Mouse (Mus musculus): Measurements from ENCODE around the gene Slc34a3. TPM values are rescaled to one million over a fixed set of nuclear protein-coding genes. Genes with fewer than 3 reads are reported as not detected.

The Slc34a3 gene
- polyA plus RNA-seq, 2 experiments, result not detected

DNA sequence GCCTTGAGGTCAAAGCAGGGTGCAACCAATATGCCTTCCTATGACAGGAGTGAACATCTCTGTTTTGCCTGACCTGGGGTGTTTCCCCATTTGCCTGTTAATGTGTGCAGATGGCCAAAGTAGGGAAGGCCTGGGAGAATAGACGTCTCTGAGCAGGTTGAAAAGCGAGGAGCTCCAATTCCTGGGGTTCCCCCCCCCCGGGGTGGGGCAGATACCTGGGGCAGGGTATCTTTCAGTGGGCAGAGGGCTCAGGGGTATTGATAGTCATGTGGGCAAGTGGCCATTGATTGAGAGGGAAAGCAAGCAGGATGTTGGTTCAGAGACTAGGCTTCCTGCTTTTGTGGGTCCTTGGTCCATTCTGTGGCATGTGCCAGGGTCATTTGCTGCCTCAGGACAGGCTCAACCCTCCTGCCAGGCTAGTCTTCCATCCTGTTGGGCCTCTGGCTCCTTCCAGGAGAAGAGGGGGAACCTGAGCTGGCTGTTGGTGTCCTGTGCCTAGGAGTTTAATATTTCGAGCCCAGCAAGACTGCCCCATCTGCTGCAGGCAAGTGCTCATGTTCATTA, 33.7 kb upstream of the Slc34a3 start:
- Histone ChIP-seq H3K4me2 (replicated peaks; ENCODE audit: low read depth, low read length, severe bottlenecking) (no peak overlapping the region), H3K4me3 (replicated peaks; ENCODE audit: low read length) (no peak overlapping the region), H3K27me3 (ENCODE audit: control insufficient read depth, insufficient read depth, low read length) (peaks cover 13% of the 10 kb centered on the region; the same call in 1 of the 2 replicates), H3K9me3 (ENCODE audit: control insufficient read depth, low read length) (no peaks in the 10 kb centered on the region), H3K27ac (replicated peaks; ENCODE audit: low read depth, low read length) (no peak overlapping the region), H3K9ac (ENCODE audit: low read depth, low read length, severe bottlenecking) (no peak overlapping the region), H3K36me3 (ENCODE audit: control insufficient read depth, insufficient read depth, low read length) (peaks cover 26% of the 10 kb centered on the region), H3K4me1 (ENCODE audit: control insufficient read depth, insufficient read depth, low read length) (peaks cover 17% of the 10 kb centered on the region)
- TF ChIP-seq POLR2A (IDR thresholded peaks at IDR 0.05; ENCODE audit: borderline replicate concordance, extremely low read depth, insufficient read depth, insufficient read length), result no peak
- DNase-seq (ENCODE audit: low spot score) (no peak), ATAC-seq (ENCODE audit: low FRiP score, low read depth) (no peak)
- 66% methylated on average over 4 of the region's 4 CpGs for WGBS

DNA sequence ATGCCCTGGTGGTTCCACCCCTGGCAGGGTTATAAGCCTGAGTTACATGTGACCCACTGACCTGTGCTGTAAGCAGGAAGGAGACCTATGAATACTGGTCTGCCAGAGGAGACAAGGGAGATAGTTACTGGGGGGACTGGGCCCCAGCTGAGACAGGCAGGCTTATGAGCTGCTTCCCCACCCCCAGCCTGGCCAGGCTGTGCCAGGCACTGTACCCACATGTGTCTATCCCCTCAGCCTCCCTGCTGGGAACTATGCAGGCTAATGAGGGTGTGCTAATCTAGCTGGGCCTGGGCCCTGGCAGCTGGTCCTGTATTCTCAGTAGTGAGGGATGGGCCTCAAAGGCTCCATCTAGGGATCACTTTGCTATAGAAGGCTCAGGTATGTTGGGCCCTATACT, 33.1 kb upstream of the Slc34a3 start:
- no peak overlapping the region for H3K4me2 ChIP-seq (replicated peaks; ENCODE audit: low read depth, low read length, severe bottlenecking)
- no peak overlapping the region for H3K9ac ChIP-seq (ENCODE audit: low read depth, low read length, severe bottlenecking)
- H3K4me1 ChIP-seq (ENCODE audit: control insufficient read depth, insufficient read depth, low read length), result peaks cover 17% of the 10 kb centered on the region
- TF ChIP-seq POLR2A (IDR thresholded peaks at IDR 0.05; ENCODE audit: borderline replicate concordance, extremely low read depth, insufficient read depth, insufficient read length), result no peak
- DNase-seq (ENCODE audit: low spot score) (no peak), ATAC-seq (ENCODE audit: low FRiP score, low read depth) (no peak)
- no peak overlapping the region for H3K27ac ChIP-seq (replicated peaks; ENCODE audit: low read depth, low read length)
- H3K9me3 ChIP-seq (ENCODE audit: control insufficient read depth, low read length), result no peaks in the 10 kb centered on the region
- no peak overlapping the region for H3K4me3 ChIP-seq (replicated peaks; ENCODE audit: low read length)
- H3K27me3 ChIP-seq (ENCODE audit: control insufficient read depth, insufficient read depth, low read length), result peaks cover 13% of the 10 kb centered on the region; the same call in 1 of the 2 replicates
- peaks cover 26% of the 10 kb centered on the region for H3K36me3 ChIP-seq (ENCODE audit: control insufficient read depth, insufficient read depth, low read length)

DNA sequence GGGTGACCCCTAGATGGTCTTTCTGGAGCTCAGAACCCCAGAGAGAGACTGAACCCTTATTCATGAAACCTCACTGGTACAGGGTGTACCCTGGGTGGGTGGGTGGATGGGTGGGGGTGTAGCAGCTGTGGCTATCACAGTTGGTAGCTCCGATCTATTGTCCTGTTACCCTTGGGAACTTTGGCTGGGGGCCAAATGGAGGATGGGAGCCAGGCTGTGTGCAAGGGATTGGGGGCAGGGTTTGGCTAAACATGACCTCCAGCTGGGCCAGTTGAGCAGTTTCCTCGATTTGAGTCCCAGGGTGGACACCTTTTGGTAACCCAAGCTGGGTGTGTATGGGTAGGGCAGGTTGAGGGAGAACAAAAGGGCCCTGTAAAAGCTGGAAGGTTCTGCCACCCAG, 32.6 kb upstream of the Slc34a3 start:
- Histone ChIP-seq H3K9me3 (ENCODE audit: control insufficient read depth, low read length) (no peaks in the 10 kb centered on the region), H3K4me1 (ENCODE audit: control insufficient read depth, insufficient read depth, low read length) (peaks cover 17% of the 10 kb centered on the region), H3K9ac (ENCODE audit: low read depth, low read length, severe bottlenecking) (no peak overlapping the region), H3K27ac (replicated peaks; ENCODE audit: low read depth, low read length) (no peak overlapping the region), H3K4me3 (replicated peaks; ENCODE audit: low read length) (no peak overlapping the region), H3K27me3 (ENCODE audit: control insufficient read depth, insufficient read depth, low read length) (peaks cover 13% of the 10 kb centered on the region; the same call in 1 of the 2 replicates), H3K4me2 (replicated peaks; ENCODE audit: low read depth, low read length, severe bottlenecking) (no peak overlapping the region), H3K36me3 (ENCODE audit: control insufficient read depth, insufficient read depth, low read length) (peaks cover 26% of the 10 kb centered on the region)
- TF ChIP-seq POLR2A (IDR thresholded peaks at IDR 0.05; ENCODE audit: borderline replicate concordance, extremely low read depth, insufficient read depth, insufficient read length), result no peak
- no peak for ATAC-seq (ENCODE audit: low FRiP score, low read depth)
- DNase-seq (ENCODE audit: low spot score), result no peak
- WGBS, result 42% methylated on average over 2 of the region's 2 CpGs

DNA sequence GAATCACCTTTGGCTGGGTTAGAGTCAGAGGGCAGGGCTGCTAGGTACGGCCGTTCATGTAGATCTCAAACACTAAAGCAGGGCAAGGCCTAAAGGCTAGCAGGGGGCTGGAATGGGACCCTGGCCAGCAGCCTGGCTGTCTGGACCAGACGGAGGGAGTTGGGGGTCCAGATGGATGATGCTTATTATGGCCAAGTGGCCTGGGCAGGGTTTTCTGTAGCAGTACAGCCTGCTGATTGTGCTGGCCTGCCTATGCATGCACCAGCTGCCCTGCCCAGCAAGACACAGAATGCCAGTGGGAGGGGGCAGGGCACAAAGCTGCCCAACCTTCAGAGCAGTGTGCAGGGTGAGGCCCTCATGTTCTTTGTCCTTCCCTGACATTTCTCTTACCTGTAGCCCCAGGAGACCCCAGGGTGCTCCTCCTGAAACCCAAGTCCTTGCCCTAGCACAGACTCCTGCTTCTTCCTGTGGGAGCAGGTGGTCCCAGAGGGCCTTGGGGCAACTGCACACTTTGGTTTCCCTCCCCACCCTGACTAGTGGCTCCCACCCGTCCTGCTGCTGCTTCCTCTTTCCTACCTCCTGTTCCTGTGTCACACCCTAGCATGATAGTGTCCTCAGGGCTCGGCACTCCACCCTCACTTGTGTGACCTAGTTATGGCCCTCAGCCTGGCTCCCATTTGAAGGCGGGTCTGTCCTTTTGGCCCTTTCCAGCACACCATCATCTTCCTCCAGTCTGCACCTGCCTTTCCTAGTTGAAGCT, 31.9 kb upstream of the Slc34a3 start:
- Histone ChIP-seq H3K27ac (replicated peaks; ENCODE audit: low read depth, low read length) (no peak overlapping the region), H3K27me3 (ENCODE audit: control insufficient read depth, insufficient read depth, low read length) (peaks cover 13% of the 10 kb centered on the region; the same call in 1 of the 2 replicates), H3K36me3 (ENCODE audit: control insufficient read depth, insufficient read depth, low read length) (peaks cover 26% of the 10 kb centered on the region), H3K9ac (ENCODE audit: low read depth, low read length, severe bottlenecking) (no peak overlapping the region; the same call in 1 of the 2 replicates), H3K4me3 (replicated peaks; ENCODE audit: low read length) (no peak overlapping the region), H3K9me3 (ENCODE audit: control insufficient read depth, low read length) (no peaks in the 10 kb centered on the region), H3K4me1 (ENCODE audit: control insufficient read depth, insufficient read depth, low read length) (peaks cover 12% of the 10 kb centered on the region), H3K4me2 (replicated peaks; ENCODE audit: low read depth, low read length, severe bottlenecking) (no peak overlapping the region)
- DNase-seq (ENCODE audit: low spot score), result no peak
- no peak for TF ChIP-seq POLR2A (IDR thresholded peaks at IDR 0.05; ENCODE audit: borderline replicate concordance, extremely low read depth, insufficient read depth, insufficient read length)
- no peak for ATAC-seq (ENCODE audit: low FRiP score, low read depth)
- WGBS, result 62% methylated on average over 6 of the region's 6 CpGs

DNA sequence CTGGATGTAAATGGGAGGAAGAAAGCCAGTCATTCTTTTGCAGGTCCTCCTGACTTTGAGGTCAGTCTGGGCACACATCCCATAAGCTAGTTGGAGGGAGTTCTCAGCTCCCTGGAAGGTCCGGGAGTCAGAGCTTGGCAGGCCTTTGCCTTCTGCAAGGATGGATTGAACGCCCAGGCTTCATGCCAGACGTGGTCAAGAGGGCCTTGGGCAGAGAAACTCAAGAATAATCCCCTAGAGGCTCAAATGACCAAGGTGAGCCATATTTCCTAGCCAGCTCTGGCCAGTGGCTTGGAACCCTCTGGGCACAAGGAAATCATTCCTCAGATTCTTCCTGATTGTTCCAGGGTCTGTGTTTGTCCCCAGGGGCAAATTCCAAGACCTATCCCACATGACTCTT, 30.7 kb upstream of the Slc34a3 start:
- TF ChIP-seq POLR2A (IDR thresholded peaks at IDR 0.05; ENCODE audit: borderline replicate concordance, extremely low read depth, insufficient read depth, insufficient read length), result no peak
- 72% methylated on average over 3 of the region's 3 CpGs for whole genome bisulfite sequencing
- Histone ChIP-seq H3K4me1 (ENCODE audit: control insufficient read depth, insufficient read depth, low read length) (peaks cover 11% of the 10 kb centered on the region), H3K27me3 (ENCODE audit: control insufficient read depth, insufficient read depth, low read length) (peaks cover 13% of the 10 kb centered on the region; the same call in 1 of the 2 replicates), H3K36me3 (ENCODE audit: control insufficient read depth, insufficient read depth, low read length) (peaks cover 14% of the 10 kb centered on the region), H3K9me3 (ENCODE audit: control insufficient read depth, low read length) (no peaks in the 10 kb centered on the region), H3K4me2 (replicated peaks; ENCODE audit: low read depth, low read length, severe bottlenecking) (no peak overlapping the region), H3K4me3 (replicated peaks; ENCODE audit: low read length) (no peak overlapping the region), H3K27ac (replicated peaks; ENCODE audit: low read depth, low read length) (no peak overlapping the region), H3K9ac (ENCODE audit: low read depth, low read length, severe bottlenecking) (no peak overlapping the region; the same call in 1 of the 2 replicates)
- ATAC-seq (ENCODE audit: low FRiP score, low read depth) (no peak), DNase-seq (ENCODE audit: low spot score) (no peak)

All from limb, embryonic 14.5 days (tissue).